ENCODE assay signal across 8 mouse cellular contexts in the genomic region with DNA sequence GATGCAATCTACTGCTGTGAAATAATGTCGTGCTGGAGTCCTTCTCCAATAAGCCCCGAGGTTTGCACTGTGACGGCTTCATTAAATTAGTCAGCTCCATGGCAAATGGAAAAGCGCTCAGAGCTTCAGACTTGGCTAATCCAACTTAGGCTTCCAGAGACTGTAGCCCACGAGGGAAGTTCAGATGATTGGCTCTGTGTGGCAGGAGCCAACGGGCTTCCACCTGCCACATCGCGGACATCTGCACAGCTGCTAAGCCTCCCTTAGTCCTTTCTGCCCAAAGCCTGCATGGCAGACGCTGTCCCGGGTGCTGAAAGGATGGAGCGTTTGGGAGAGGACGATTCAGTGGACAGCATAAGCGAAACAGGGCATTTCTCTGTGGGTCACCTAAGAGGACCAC.
DNase-seq lines count a peak whose midpoint lies in the region; ATAC-seq and TF ChIP-seq lines count a peak whose summit lies in the region.

No protein-coding gene starts in this region.

- no peak overlapping the region for H3K9ac ChIP-seq in forebrain, embryonic 11.5 days (ENCODE audit: low read length)
- H3K9ac ChIP-seq in limb, embryonic 11.5 days (ENCODE audit: low read length), result no peak overlapping the region

- TF ChIP-seq POLR2A in kidney, adult 2 months (IDR thresholded peaks at IDR 0.05; ENCODE audit: low read depth, low read length), result no peak

- 26% methylated on average over 13 of the region's 13 CpGs for WGBS in kidney, adult 2 months
- 25% methylated on average over 13 of the region's 13 CpGs for WGBS in forebrain, embryonic 11.5 days
- WGBS in limb, embryonic 11.5 days, result 27% methylated on average over 13 of the region's 13 CpGs

- ATAC-seq in Patski, result peak; percentile 69
- ATAC-seq in forebrain, embryonic 11.5 days (replicated peaks; ENCODE audit: low FRiP score), result no peak
- ATAC-seq in limb, embryonic 11.5 days (ENCODE audit: insufficient number of reproducible peaks, low FRiP score, low TSS enrichment, low read depth), result no peak

- no peak for TF ChIP-seq CTCF in kidney, adult 2 months (conservative IDR thresholded peaks at IDR 0.05; ENCODE audit: insufficient read depth, insufficient read length, low read depth, low read length)
- TF ChIP-seq CTCF in Patski (IDR thresholded peaks at IDR 0.05), result no peak

- no peaks in the 10 kb centered on the region for H3K27me3 ChIP-seq in kidney, adult 2 months (replicated peaks; ENCODE audit: control insufficient read depth, insufficient read depth, low read length)
- no peaks in the 10 kb centered on the region for H3K27me3 ChIP-seq in Patski
- no peaks in the 10 kb centered on the region for H3K27me3 ChIP-seq in forebrain, embryonic 11.5 days (ENCODE audit: control insufficient read depth, insufficient read depth, low read length)
- no peaks in the 10 kb centered on the region for H3K27me3 ChIP-seq in limb, embryonic 11.5 days (ENCODE audit: control insufficient read depth, insufficient read depth, low read length)

- H3K4me3 ChIP-seq in kidney, adult 2 months (ENCODE audit: insufficient read depth, low read depth, low read length), result no peak overlapping the region
- H3K4me3 ChIP-seq in forebrain, embryonic 11.5 days (ENCODE audit: low read depth, low read length), result no peak overlapping the region
- no peak overlapping the region for H3K4me3 ChIP-seq in limb, embryonic 11.5 days (ENCODE audit: low read depth, low read length)

- CTCF ChIA-PET in Patski (lab: Charles Lee), result no interaction called here

- DNase-seq in kidney, adult 2 months, result peak; percentile 10
- DNase-seq in kidney, adult 11 months, result no peak
- DNase-seq in Patski (ENCODE audit: low read depth, low spot score), result no peak
- peak; percentile 82 for DNase-seq in forebrain, embryonic 11.5 days (ENCODE audit: low spot score)
- DNase-seq in limb, embryonic 11.5 days (ENCODE audit: low spot score), result peak; percentile 87
- DNase-seq in retina, postnatal 7 days (ENCODE audit: low read depth, low spot score), result peak; percentile 28
- no peak for DNase-seq in cerebellum, adult 9-11 months
- DNase-seq in cerebellum, postnatal 36 days, result no peak

- in situ Hi-C loops in Patski (cut with MboI; ENCODE audit: low pct_unique_long_range_greater_than_20kb), result no loop called here

- H3K4me2 ChIP-seq in forebrain, embryonic 11.5 days (ENCODE audit: low read depth, low read length, severe bottlenecking), result no peak overlapping the region
- no peak overlapping the region for H3K4me2 ChIP-seq in limb, embryonic 11.5 days (ENCODE audit: low read depth, severe bottlenecking)

- H3K27ac ChIP-seq in kidney, adult 2 months (ENCODE audit: insufficient read depth, low read depth, low read length), result no peak overlapping the region
- H3K27ac ChIP-seq in forebrain, embryonic 11.5 days (ENCODE audit: low read depth, low read length), result no peak overlapping the region
- H3K27ac ChIP-seq in limb, embryonic 11.5 days (replicated peaks; ENCODE audit: low read depth, low read length), result no peak overlapping the region

- no peaks in the 10 kb centered on the region for H3K36me3 ChIP-seq in kidney, adult 2 months (ENCODE audit: control insufficient read depth, insufficient read depth, low read length)
- H3K36me3 ChIP-seq in forebrain, embryonic 11.5 days (ENCODE audit: control insufficient read depth, insufficient read depth, low read length), result no peaks in the 10 kb centered on the region
- no peaks in the 10 kb centered on the region for H3K36me3 ChIP-seq in limb, embryonic 11.5 days (ENCODE audit: control insufficient read depth, insufficient read depth, low read length)

- POLR2A ChIA-PET in Patski (lab: Charles Lee), result no interaction called here

- H3K9me3 ChIP-seq in forebrain, embryonic 11.5 days (ENCODE audit: control insufficient read depth, low read length), result no peaks in the 10 kb centered on the region
- no peaks in the 10 kb centered on the region for H3K9me3 ChIP-seq in limb, embryonic 11.5 days (ENCODE audit: control insufficient read depth, low read length)

- no peaks in the 10 kb centered on the region for H3K4me1 ChIP-seq in kidney, adult 2 months (ENCODE audit: control insufficient read depth, insufficient read depth, low read length)
- no peaks in the 10 kb centered on the region for H3K4me1 ChIP-seq in forebrain, embryonic 11.5 days (replicated peaks; ENCODE audit: control insufficient read depth, insufficient read depth, low read length)
- no peaks in the 10 kb centered on the region for H3K4me1 ChIP-seq in limb, embryonic 11.5 days (ENCODE audit: control insufficient read depth, insufficient read depth, low read length)

Comparison
In these comparisons a context has a peak if more than half of its experiments do, and no peak if none do; other contexts are left out.
1. DNase-seq: peak in kidney, adult 2 months (single experiment), forebrain, embryonic 11.5 days (single experiment), limb, embryonic 11.5 days (single experiment) and retina, postnatal 7 days (single experiment); none in kidney, adult 11 months (single experiment), Patski (single experiment), cerebellum, adult 9-11 months (single experiment) and cerebellum, postnatal 36 days (0 of 2).